Mouse (Mus musculus) myocyte (in vitro differentiated cells): Measurements from ENCODE around the gene Tor2a.

Experiments
- CEBPB ChIP-seq: IDR thresholded peaks from 2 replicates; pipeline ENCODE4 v1.6.1; 2011; ENCODE audit warnings: mild to moderate bottlenecking, moderate library complexity; ENCODE audit not compliant: poor library complexity, insufficient read depth, severe bottlenecking
- E2F4 ChIP-seq: IDR thresholded peaks from one replicate; pipeline ENCODE4 v1.6.1; 2011; ENCODE audit warnings: mild to moderate bottlenecking, control low read depth, moderate library complexity; ENCODE audit not compliant: insufficient read depth
- MAX ChIP-seq: IDR thresholded peaks from one replicate; pipeline ENCODE4 v1.6.1; 2011; ENCODE audit warnings: low read depth, mild to moderate bottlenecking, control low read depth
- MYOG ChIP-seq, 3 experiments: IDR thresholded peaks; one replicate each; pipeline ENCODE4 v1.6.1; 2011; ENCODE audit warnings: control low read depth in 2 of 3, low read depth in 2 of 3, mild to moderate bottlenecking in 2 of 3; ENCODE audit not compliant: insufficient read length in 2 of 3, control insufficient read depth in 1 of 3, insufficient read depth in 1 of 3
- POLR2A ChIP-seq: IDR thresholded peaks from one replicate; pipeline ENCODE4 v1.6.1; 2011; ENCODE audit warnings: low read depth, mild to moderate bottlenecking, control low read depth, moderate library complexity; ENCODE audit not compliant: insufficient read length
- POLR2AphosphoS2 ChIP-seq: IDR thresholded peaks from one replicate; pipeline ENCODE4 v1.6.1; 2011; ENCODE audit warnings: low read depth, control low read depth; ENCODE audit not compliant: insufficient read length
- REST ChIP-seq: IDR thresholded peaks from one replicate; pipeline ENCODE4 v1.6.1; 2011; ENCODE audit warnings: mild to moderate bottlenecking, control low read depth, moderate library complexity; ENCODE audit not compliant: insufficient read depth, insufficient read length
- SRF ChIP-seq: IDR thresholded peaks from one replicate; pipeline ENCODE4 v1.6.1; 2011; ENCODE audit warnings: low read depth; ENCODE audit not compliant: control insufficient read depth, insufficient read length
- TCF12 ChIP-seq: IDR thresholded peaks from one replicate; pipeline ENCODE4 v1.6.1; 2011; ENCODE audit warnings: mild to moderate bottlenecking, control low read depth; ENCODE audit not compliant: poor library complexity, insufficient read depth, severe bottlenecking
- TCF3 ChIP-seq: IDR thresholded peaks from one replicate; pipeline ENCODE4 v1.6.1; 2011; ENCODE audit warnings: low read depth, control low read depth; ENCODE audit not compliant: insufficient read length
- USF1 ChIP-seq: IDR thresholded peaks from one replicate; pipeline ENCODE4 v1.6.1; 2011; ENCODE audit warnings: low read depth, mild to moderate bottlenecking, control low read depth, moderate library complexity

GRCm38 (mm10) chr2:32808816-32809566 is 52.0 kb downstream of the Tor2a start:
- no peak for TF ChIP-seq USF1
- TF ChIP-seq POLR2A, result no peak
- no peak for TF ChIP-seq MAX
- TF ChIP-seq CEBPB, result no peak
- TF ChIP-seq MYOG (IDR thresholded peaks at IDR 0.05; ENCODE audit: control insufficient read depth in 1 of 3, insufficient read depth in 1 of 3, insufficient read length in 2 of 3, low read depth in 2 of 3), result no peak
- TF ChIP-seq POLR2AphosphoS2, result no peak
- no peak for TF ChIP-seq REST
- no peak for TF ChIP-seq E2F4
- no peak for TF ChIP-seq TCF12
- TF ChIP-seq SRF, result no peak
- TF ChIP-seq TCF3, result no peak
